Mouse (Mus musculus): ENCODE measurements at regions not wholly inside any gene's neighbourhood (a gene's known extent, or its start where the extent isn't known, plus 50 kb on each side); places are given as distances from the start of the nearest gene placed in this dataset.

- no peaks in the 10 kb centered on the region for H3K4me1 ChIP-seq (replicated peaks; ENCODE audit: control insufficient read depth, insufficient read depth, low read length)
- no peak for ATAC-seq (replicated peaks; ENCODE audit: low FRiP score)
- H3K9me3 ChIP-seq (ENCODE audit: control insufficient read depth, low read length), result no peaks in the 10 kb centered on the region
- H3K9ac ChIP-seq (ENCODE audit: low read depth, low read length), result no peak overlapping the region
- DNase-seq (ENCODE audit: low spot score), result no peak
- H3K4me3 ChIP-seq (ENCODE audit: low read depth, low read length), result no peak overlapping the region
- WGBS, result 89% methylated on average over 7 of the region's 7 CpGs
- H3K27me3 ChIP-seq (replicated peaks; ENCODE audit: control insufficient read depth, insufficient read depth, low read length), result no peaks in the 10 kb centered on the region
- H3K4me2 ChIP-seq, result no peak overlapping the region
- no peak overlapping the region for H3K27ac ChIP-seq (ENCODE audit: low read depth, low read length)
- no peaks in the 10 kb centered on the region for H3K36me3 ChIP-seq (ENCODE audit: control insufficient read depth, insufficient read depth, low read length)
These were observed 313.2 kb downstream of the Rnf144b start for GRCm38 (mm10) chr13:47435631-47436030.

DNA sequence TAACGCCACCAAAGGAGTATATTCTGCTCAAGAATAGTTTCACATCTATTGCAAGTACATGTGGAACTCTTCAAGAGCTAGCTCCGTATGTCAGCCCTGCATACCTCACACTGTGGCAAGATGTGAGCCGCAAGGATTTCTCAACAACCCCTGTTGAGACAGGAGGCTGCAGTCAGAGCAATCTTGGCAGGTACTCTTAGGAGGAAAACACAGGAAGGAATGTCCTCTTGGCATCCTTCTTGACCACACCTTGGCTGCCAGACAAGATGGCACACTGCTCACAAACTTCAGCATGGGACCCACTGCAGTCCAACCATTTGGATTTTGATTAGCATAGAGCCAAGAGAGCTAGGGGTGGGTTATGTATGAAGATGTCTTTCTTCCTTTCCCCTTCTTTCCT is 322.4 kb downstream of the Rnf144b start:
- Histone ChIP-seq H3K4me3 (ENCODE audit: low read depth, low read length) (no peak overlapping the region), H3K4me1 (replicated peaks; ENCODE audit: control insufficient read depth, insufficient read depth, low read length) (no peaks in the 10 kb centered on the region), H3K9me3 (ENCODE audit: control insufficient read depth, low read length) (no peaks in the 10 kb centered on the region), H3K4me2 (no peak overlapping the region), H3K36me3 (ENCODE audit: control insufficient read depth, insufficient read depth, low read length) (no peaks in the 10 kb centered on the region), H3K9ac (ENCODE audit: low read depth, low read length) (no peak overlapping the region), H3K27me3 (replicated peaks; ENCODE audit: control insufficient read depth, insufficient read depth, low read length) (no peaks in the 10 kb centered on the region), H3K27ac (ENCODE audit: low read depth, low read length) (no peak overlapping the region)
- 84% methylated on average over 3 of the region's 3 CpGs for WGBS
- DNase-seq (ENCODE audit: low spot score) (no peak), ATAC-seq (replicated peaks; ENCODE audit: low FRiP score) (no peak)

DNA sequence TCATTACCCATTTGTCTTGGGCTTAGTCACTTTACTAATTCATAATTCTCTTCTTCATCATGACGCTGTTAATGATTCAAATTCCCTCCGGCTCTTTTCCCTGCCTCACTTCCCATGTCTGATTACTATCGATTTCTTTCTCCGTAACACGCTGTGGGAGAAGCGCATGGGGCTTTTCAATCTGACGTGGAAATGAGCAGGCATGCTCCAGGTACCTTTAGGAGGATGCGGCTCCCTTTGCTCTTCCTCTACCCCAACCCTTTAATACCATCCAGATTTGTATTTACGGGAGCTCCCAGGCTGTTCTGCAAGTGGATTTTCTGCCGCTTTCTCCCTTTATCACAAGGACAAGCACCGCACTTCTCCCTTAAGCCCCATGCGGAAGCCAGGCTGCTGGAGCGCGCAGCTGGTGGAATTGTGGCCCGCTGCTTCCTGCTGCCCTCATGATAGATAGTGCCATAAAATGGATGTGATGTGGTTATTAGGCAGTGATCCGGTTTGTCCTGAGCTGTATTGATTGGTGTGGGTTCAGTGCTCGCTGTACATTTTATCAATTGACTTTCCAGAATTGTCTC is 329.8 kb downstream of the Rnf144b start:
- Histone ChIP-seq H3K36me3 (ENCODE audit: control insufficient read depth, insufficient read depth, low read length) (no peaks in the 10 kb centered on the region), H3K9me3 (ENCODE audit: control insufficient read depth, low read length) (no peaks in the 10 kb centered on the region), H3K9ac (ENCODE audit: low read depth, low read length) (no peak overlapping the region), H3K4me3 (ENCODE audit: low read depth, low read length) (no peak overlapping the region), H3K4me2 (no peak overlapping the region), H3K27ac (ENCODE audit: low read depth, low read length) (no peak overlapping the region), H3K4me1 (replicated peaks; ENCODE audit: control insufficient read depth, insufficient read depth, low read length) (no peaks in the 10 kb centered on the region), H3K27me3 (replicated peaks; ENCODE audit: control insufficient read depth, insufficient read depth, low read length) (no peaks in the 10 kb centered on the region)
- ATAC-seq (replicated peaks; ENCODE audit: low FRiP score) (no peak), DNase-seq (ENCODE audit: low spot score) (no peak)
- WGBS, result 81% methylated on average over 17 of the region's 17 CpGs

DNA sequence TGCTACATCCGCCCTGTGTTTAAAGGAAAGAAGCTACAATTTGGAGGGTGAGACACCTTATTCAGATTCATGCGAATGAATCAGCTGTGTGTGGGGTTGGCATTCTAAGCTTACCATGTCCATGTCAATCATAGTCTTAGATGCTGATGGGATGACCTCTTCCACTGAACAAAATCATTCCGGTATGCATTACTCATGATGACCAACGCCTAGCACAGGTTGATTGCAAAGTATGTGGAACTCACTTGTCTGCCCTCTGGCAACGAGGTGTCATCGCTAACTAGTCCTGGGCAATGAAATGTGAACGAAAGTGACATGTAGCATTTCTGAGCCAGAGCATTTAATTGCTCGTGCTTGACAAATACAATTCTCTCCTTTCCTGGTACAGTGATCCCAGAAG is 339.7 kb downstream of the Rnf144b start:
- Histone ChIP-seq H3K4me1 (replicated peaks; ENCODE audit: control insufficient read depth, insufficient read depth, low read length) (no peaks in the 10 kb centered on the region), H3K4me3 (ENCODE audit: low read depth, low read length) (no peak overlapping the region), H3K27ac (ENCODE audit: low read depth, low read length) (no peak overlapping the region), H3K4me2 (no peak overlapping the region), H3K36me3 (ENCODE audit: control insufficient read depth, insufficient read depth, low read length) (no peaks in the 10 kb centered on the region), H3K9ac (ENCODE audit: low read depth, low read length) (no peak overlapping the region), H3K9me3 (ENCODE audit: control insufficient read depth, low read length) (no peaks in the 10 kb centered on the region), H3K27me3 (replicated peaks; ENCODE audit: control insufficient read depth, insufficient read depth, low read length) (no peaks in the 10 kb centered on the region)
- DNase-seq (ENCODE audit: low spot score) (no peak), ATAC-seq (replicated peaks; ENCODE audit: low FRiP score) (no peak)
- WGBS, result 84% methylated on average over 8 of the region's 8 CpGs

GRCm38 (mm10) chr13:47471543-47472213 is 349.2 kb downstream of the Rnf144b start:
- H3K4me3 ChIP-seq (ENCODE audit: low read depth, low read length), result no peak overlapping the region
- ATAC-seq (replicated peaks; ENCODE audit: low FRiP score) (no peak), DNase-seq (ENCODE audit: low spot score) (no peak)
- no peak overlapping the region for H3K27ac ChIP-seq (ENCODE audit: low read depth, low read length)
- H3K27me3 ChIP-seq (replicated peaks; ENCODE audit: control insufficient read depth, insufficient read depth, low read length), result no peaks in the 10 kb centered on the region
- H3K36me3 ChIP-seq (ENCODE audit: control insufficient read depth, insufficient read depth, low read length), result no peaks in the 10 kb centered on the region
- WGBS, result 74% methylated on average over 14 of the region's 14 CpGs
- H3K9me3 ChIP-seq (ENCODE audit: control insufficient read depth, low read length), result no peaks in the 10 kb centered on the region
- H3K4me1 ChIP-seq (replicated peaks; ENCODE audit: control insufficient read depth, insufficient read depth, low read length), result no peaks in the 10 kb centered on the region
- no peak overlapping the region for H3K9ac ChIP-seq (ENCODE audit: low read depth, low read length)
- no peak overlapping the region for H3K4me2 ChIP-seq

GRCm38 (mm10) chr13:47480159-47480558 is 357.7 kb downstream of the Rnf144b start:
- no peak overlapping the region for H3K27ac ChIP-seq (ENCODE audit: low read depth, low read length)
- no peaks in the 10 kb centered on the region for H3K36me3 ChIP-seq (ENCODE audit: control insufficient read depth, insufficient read depth, low read length)
- no peak overlapping the region for H3K9ac ChIP-seq (ENCODE audit: low read depth, low read length)
- ATAC-seq (replicated peaks; ENCODE audit: low FRiP score), result no peak
- no peak overlapping the region for H3K4me3 ChIP-seq (ENCODE audit: low read depth, low read length)
- no peak for DNase-seq (ENCODE audit: low spot score)
- no peak overlapping the region for H3K4me2 ChIP-seq
- no peaks in the 10 kb centered on the region for H3K9me3 ChIP-seq (ENCODE audit: control insufficient read depth, low read length)
- H3K27me3 ChIP-seq (replicated peaks; ENCODE audit: control insufficient read depth, insufficient read depth, low read length), result no peaks in the 10 kb centered on the region
- 65% methylated on average over 10 of the region's 10 CpGs for WGBS
- H3K4me1 ChIP-seq (replicated peaks; ENCODE audit: control insufficient read depth, insufficient read depth, low read length), result no peaks in the 10 kb centered on the region

DNA sequence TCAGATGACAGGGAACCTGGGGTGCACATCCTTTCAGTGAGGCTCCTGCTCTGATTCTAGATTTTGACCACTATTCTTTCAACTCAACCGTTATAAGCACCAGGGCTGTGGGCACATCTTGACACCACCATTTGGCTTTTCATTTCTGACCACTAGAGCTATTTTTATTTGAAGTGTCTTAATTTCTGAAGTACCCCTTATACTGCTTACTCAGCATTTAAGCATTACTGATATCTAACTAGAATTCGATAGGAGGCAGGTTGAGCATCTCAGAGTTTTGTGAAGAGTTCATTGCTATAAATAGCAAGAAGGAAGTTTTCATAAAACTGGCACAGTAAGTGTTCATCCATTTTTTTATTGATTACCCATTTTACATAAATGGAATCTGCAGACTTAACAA is 362.4 kb downstream of the Rnf144b start:
- no peak for DNase-seq (ENCODE audit: low spot score)
- no peaks in the 10 kb centered on the region for H3K4me1 ChIP-seq (replicated peaks; ENCODE audit: control insufficient read depth, insufficient read depth, low read length)
- ATAC-seq (replicated peaks; ENCODE audit: low FRiP score), result no peak
- H3K9ac ChIP-seq (ENCODE audit: low read depth, low read length), result no peak overlapping the region
- H3K4me3 ChIP-seq (ENCODE audit: low read depth, low read length), result no peak overlapping the region
- WGBS, result 80% methylated on average over 2 of the region's 2 CpGs
- no peak overlapping the region for H3K4me2 ChIP-seq
- no peaks in the 10 kb centered on the region for H3K27me3 ChIP-seq (replicated peaks; ENCODE audit: control insufficient read depth, insufficient read depth, low read length)
- H3K36me3 ChIP-seq (ENCODE audit: control insufficient read depth, insufficient read depth, low read length), result no peaks in the 10 kb centered on the region
- no peak overlapping the region for H3K27ac ChIP-seq (ENCODE audit: low read depth, low read length)
- no peaks in the 10 kb centered on the region for H3K9me3 ChIP-seq (ENCODE audit: control insufficient read depth, low read length)

GRCm38 (mm10) chr13:47486111-47486510 is 363.7 kb downstream of the Rnf144b start:
- Histone ChIP-seq H3K4me3 (ENCODE audit: low read depth, low read length) (no peak overlapping the region), H3K9me3 (ENCODE audit: control insufficient read depth, low read length) (no peaks in the 10 kb centered on the region), H3K36me3 (ENCODE audit: control insufficient read depth, insufficient read depth, low read length) (no peaks in the 10 kb centered on the region), H3K27ac (ENCODE audit: low read depth, low read length) (no peak overlapping the region), H3K4me2 (no peak overlapping the region), H3K9ac (ENCODE audit: low read depth, low read length) (no peak overlapping the region), H3K27me3 (replicated peaks; ENCODE audit: control insufficient read depth, insufficient read depth, low read length) (no peaks in the 10 kb centered on the region), H3K4me1 (replicated peaks; ENCODE audit: control insufficient read depth, insufficient read depth, low read length) (no peaks in the 10 kb centered on the region)
- DNase-seq (ENCODE audit: low spot score) (no peak), ATAC-seq (replicated peaks; ENCODE audit: low FRiP score) (no peak)

DNA sequence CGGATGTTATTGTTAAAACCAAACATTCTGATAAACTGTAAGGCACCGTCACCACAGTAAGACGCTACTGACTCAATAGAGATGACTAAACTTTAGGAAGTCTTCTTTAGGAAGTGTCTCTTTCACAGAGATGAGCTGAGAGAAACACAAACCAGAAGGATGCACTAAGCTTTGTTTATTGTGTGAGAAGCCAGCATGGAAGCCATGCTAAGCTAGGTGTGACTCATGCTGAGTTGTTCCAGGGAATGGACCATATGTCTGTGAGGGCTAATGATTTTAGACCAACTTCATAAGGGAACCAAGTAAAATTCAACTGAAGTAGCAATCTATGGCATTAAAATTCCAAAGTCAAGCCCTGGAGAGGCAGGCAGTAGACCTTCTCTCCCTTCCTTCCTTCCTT is 364.2 kb downstream of the Rnf144b start:
- no peaks in the 10 kb centered on the region for H3K36me3 ChIP-seq (ENCODE audit: control insufficient read depth, insufficient read depth, low read length)
- 72% methylated on average over 3 of the region's 3 CpGs for WGBS
- no peak overlapping the region for H3K9ac ChIP-seq (ENCODE audit: low read depth, low read length)
- no peak overlapping the region for H3K4me2 ChIP-seq
- ATAC-seq (replicated peaks; ENCODE audit: low FRiP score), result no peak
- no peak overlapping the region for H3K27ac ChIP-seq (ENCODE audit: low read depth, low read length)
- no peaks in the 10 kb centered on the region for H3K9me3 ChIP-seq (ENCODE audit: control insufficient read depth, low read length)
- H3K4me1 ChIP-seq (replicated peaks; ENCODE audit: control insufficient read depth, insufficient read depth, low read length), result no peaks in the 10 kb centered on the region
- no peak for DNase-seq (ENCODE audit: low spot score)
- H3K27me3 ChIP-seq (replicated peaks; ENCODE audit: control insufficient read depth, insufficient read depth, low read length), result no peaks in the 10 kb centered on the region
- H3K4me3 ChIP-seq (ENCODE audit: low read depth, low read length), result no peak overlapping the region

Data from liver, embryonic 11.5 days (tissue).